20 mouse cellular contexts compared by ENCODE assay signal in genomic region chr15:79608214-79608613, GRCm38 (mm10). TPM values are rescaled to one million over a fixed set of nuclear protein-coding genes. Genes with fewer than 3 reads are reported as not detected.
DNase-seq lines count a peak whose midpoint lies in the region; ATAC-seq lines count a peak whose summit lies in the region.
"Had no signal": no experiment of that assay in that cellular context is flagged by ENCODE, and none has a peak within 500 bp of the region (broad histone marks: within the 10 kb centered on the region; RNA-seq: fewer than 3 reads in every experiment).

No protein-coding gene starts in this region.

- ATAC-seq in heart, embryonic 11.5 days (replicated peaks; ENCODE audit: insufficient number of reproducible peaks, low FRiP score, low TSS enrichment), result no peak
- ATAC-seq in lung, embryonic 15.5 days (ENCODE audit: borderline replicate concordance, extremely low read depth, low FRiP score, low TSS enrichment), result no peak
- ATAC-seq: forebrain, embryonic 13.5 days; hindbrain, postnatal 0 days had no signal

- 0 out of 2 replicates have a peak, but pooled peaks cover 2% of the 10 kb centered on the region for H3K4me1 ChIP-seq in heart, embryonic 11.5 days (ENCODE audit: control insufficient read depth, insufficient read depth, low read length)
- peaks cover 9% of the 10 kb centered on the region for H3K4me1 ChIP-seq in lung, embryonic 15.5 days

- H3K9me3 ChIP-seq in heart, embryonic 11.5 days (replicated peaks; ENCODE audit: control insufficient read depth, low read length), result no peaks in the 10 kb centered on the region
- no peaks in the 10 kb centered on the region for H3K9me3 ChIP-seq in lung, embryonic 15.5 days
- H3K9me3 ChIP-seq: forebrain, embryonic 13.5 days; heart, embryonic 15.5 days had no signal

- H3K9ac ChIP-seq in heart, embryonic 11.5 days (ENCODE audit: low read depth, low read length), result no peak overlapping the region
- 0 out of 2 replicates have a peak overlapping the region, but pooled peaks have one; percentile 1 for H3K9ac ChIP-seq in lung, embryonic 15.5 days
- H3K9ac ChIP-seq: forebrain, embryonic 13.5 days; heart, embryonic 15.5 days; hindbrain, embryonic 13.5 days had no signal

- no peaks in the 10 kb centered on the region for H3K27me3 ChIP-seq in heart, embryonic 11.5 days (ENCODE audit: control insufficient read depth, insufficient read depth, low read length)
- 0 out of 2 replicates have a peak, but pooled peaks cover 5% of the 10 kb centered on the region for H3K27me3 ChIP-seq in lung, embryonic 15.5 days
- H3K27me3 ChIP-seq: CH12.LX; heart, embryonic 15.5 days had no signal

- H3K4me2 ChIP-seq in heart, embryonic 11.5 days, result no peak overlapping the region
- no peak overlapping the region for H3K4me2 ChIP-seq in lung, embryonic 15.5 days
- H3K4me2 ChIP-seq: forebrain, embryonic 13.5 days; heart, embryonic 15.5 days; hindbrain, embryonic 13.5 days had no signal

- no peaks in the 10 kb centered on the region for H3K36me3 ChIP-seq in heart, embryonic 11.5 days (ENCODE audit: control insufficient read depth, insufficient read depth, low read length)
- no peaks in the 10 kb centered on the region for H3K36me3 ChIP-seq in lung, embryonic 15.5 days
- H3K36me3 ChIP-seq: heart, embryonic 15.5 days had no signal

- H3K27ac ChIP-seq in heart, embryonic 11.5 days (ENCODE audit: low read depth, low read length), result no peak overlapping the region
- no peak overlapping the region for H3K27ac ChIP-seq in lung, embryonic 15.5 days
- H3K27ac ChIP-seq: embryonic facial prominence, embryonic 10.5 days; forebrain, embryonic 13.5 days; gastrocnemius, adult 2 months; heart, embryonic 15.5 days; hindbrain, embryonic 13.5 days; hindbrain, postnatal 0 days had no signal

- no peak overlapping the region for H3K4me3 ChIP-seq in heart, embryonic 11.5 days (ENCODE audit: low read depth, low read length)
- no peak overlapping the region for H3K4me3 ChIP-seq in lung, embryonic 15.5 days
- H3K4me3 ChIP-seq: embryonic facial prominence, embryonic 10.5 days; forebrain, embryonic 13.5 days; gastrocnemius, adult 2 months; heart, embryonic 15.5 days; hindbrain, embryonic 13.5 days had no signal

- peak; percentile 79 for DNase-seq in heart, adult 11 months
- DNase-seq in lung, postnatal 10 days, result no peak
- DNase-seq in adipocyte (ENCODE audit: low spot score), result peak; percentile 4
- DNase-seq in left cerebral cortex, postnatal 36 days (ENCODE audit: low spot score in 2 of 2), result peak; percentile 27 to 35
- DNase-seq in embryo, embryonic 11 days, result no peak
- DNase-seq in adrenal gland, postnatal 36 days, result no peak
- DNase-seq: adrenal gland, adult 8-10 months; cerebellum, adult 11-12 months; cerebellum, adult 9-11 months; cerebellum, postnatal 36 days; gastrocnemius, postnatal 25 days had no signal

- intact Hi-C loops in left cerebral cortex, postnatal 36 days (cut with DNase I), result loop anchor here (5.0 to 10.0 kb wide), 2 partner anchors 46 to 363 kb away; no protein-coding TSS in a partner anchor

- 75% methylated on average over 7 of the region's 7 CpGs for WGBS in heart, embryonic 11.5 days (ENCODE audit: insufficient replicate concordance)
- 76% methylated on average over 7 of the region's 7 CpGs for WGBS in lung, embryonic 15.5 days

RNA-seq across cellular contexts. Expression of gene Dmc1, which starts 3.3 kb away (rescaled TPM):
- polyA plus RNA-seq in heart, embryonic 11.5 days (2014; fragmentation: Nextera tagmentation; extraction: Ambion mirVana), result 1.4 and 1.5 TPM in 2 replicates
- 3.3 TPM in 2 replicates for polyA plus RNA-seq in lung, embryonic 15.5 days (2015; fragmentation: Nextera tagmentation; extraction: Ambion mirVana)
- 1 to 10 TPM; 1.3 to 1.4 TPM for total RNA-seq in left cerebral cortex, postnatal 36 days (2021)
- total RNA-seq in adrenal gland, postnatal 36 days (2021), result 1 to 10 TPM in 1 of 2 experiments, under 1 TPM in 1; 0.83 to 1.6 TPM
- total RNA-seq: CH12.LX; gastrocnemius, adult 2 months; gastrocnemius, postnatal 25 days had no signal

RNA-seq across cellular contexts. Expression of gene Fam227a, which starts 50.5 kb away (rescaled TPM):
- 0.87 and 1.7 TPM in 2 replicates for polyA plus RNA-seq in heart, embryonic 11.5 days (2014; fragmentation: Nextera tagmentation; extraction: Ambion mirVana)
- 1.6 TPM in 2 replicates for polyA plus RNA-seq in lung, embryonic 15.5 days (2015; fragmentation: Nextera tagmentation; extraction: Ambion mirVana)
- total RNA-seq in left cerebral cortex, postnatal 36 days (2021), result 10 to 100 TPM in 1 of 2 experiments, 1 to 10 TPM in 1; 8.0 to 13.2 TPM
- 1 to 10 TPM; 2.4 to 2.8 TPM for total RNA-seq in adrenal gland, postnatal 36 days (2021)

RNA-seq across cellular contexts. Expression of gene Cby1, which starts 50.8 kb away (rescaled TPM):
- 38.2 and 45.4 TPM in 2 replicates for polyA plus RNA-seq in heart, embryonic 11.5 days (2014; fragmentation: Nextera tagmentation; extraction: Ambion mirVana)
- 63.9 and 65.6 TPM in 2 replicates for polyA plus RNA-seq in lung, embryonic 15.5 days (2015; fragmentation: Nextera tagmentation; extraction: Ambion mirVana)
- total RNA-seq in left cerebral cortex, postnatal 36 days (2021), result 10 to 100 TPM; 43.5 to 56.1 TPM
- 10 to 100 TPM; 15.9 to 24.7 TPM for total RNA-seq in adrenal gland, postnatal 36 days (2021)

Comparison
In these comparisons a context has a peak if more than half of its experiments do, and no peak if none do; other contexts are left out.
1. DNase-seq: peak in heart, adult 11 months (single experiment), adipocyte (single experiment) and left cerebral cortex, postnatal 36 days (2 of 2); none in lung, postnatal 10 days (single experiment), embryo, embryonic 11 days (single experiment) and adrenal gland, postnatal 36 days (0 of 2).